Mouse (Mus musculus) thymus, adult 2 months (tissue): ENCODE data around the gene Hdac8. TPM values are rescaled to one million over a fixed set of nuclear protein-coding genes. Genes with fewer than 3 reads are reported as not detected.

Source experiments
- DNase-seq: peaks from one replicate; pipeline ENCODE4 v3.0.0; 2021
- H3K27ac ChIP-seq: fragments of 200-500 bp; 2 replicates; pipeline ENCODE4 v1.5.1; 2012; ENCODE audit warnings: low read length, control low read depth; ENCODE audit not compliant: control insufficient read depth, insufficient read depth
- H3K27me3 ChIP-seq: fragments of 200-500 bp; 2 replicates; pipeline ENCODE4 v1.6.1; 2012; ENCODE audit warnings: mild to moderate bottlenecking, low read length, moderate library complexity, mixed read lengths; ENCODE audit not compliant: control insufficient read depth, insufficient read depth
- H3K36me3 ChIP-seq: fragments of 200-500 bp; 2 replicates; pipeline ENCODE4 v1.6.1; 2012; ENCODE audit warnings: mild to moderate bottlenecking, low read length, moderate library complexity; ENCODE audit not compliant: control insufficient read depth, insufficient read depth
- H3K4me1 ChIP-seq: fragments of 200-500 bp; replicated peaks from 2 replicates; pipeline ENCODE4 v1.6.1; 2012; ENCODE audit warnings: low read length; ENCODE audit not compliant: control insufficient read depth, insufficient read depth
- H3K4me3 ChIP-seq: fragments of 200-500 bp; 2 replicates; pipeline ENCODE4 v1.5.1; 2012; ENCODE audit warnings: mild to moderate bottlenecking, low read length, control low read depth, moderate library complexity; ENCODE audit not compliant: control insufficient read depth, insufficient read depth
- CTCF ChIP-seq: fragments of 200-500 bp; IDR thresholded peaks from 2 replicates; pipeline ENCODE4 v1.5.1; 2012; ENCODE audit warnings: mild to moderate bottlenecking, control low read depth, low read length, moderate library complexity, borderline replicate concordance; ENCODE audit not compliant: control insufficient read depth, poor library complexity, insufficient read depth; ENCODE audit errors: extremely low read depth
- POLR2A ChIP-seq: fragments of 200-500 bp; IDR thresholded peaks from 2 replicates; pipeline ENCODE4 v1.6.1; 2012; ENCODE audit warnings: mild to moderate bottlenecking, low read length, control low read depth, moderate library complexity; ENCODE audit not compliant: control insufficient read depth, poor library complexity, insufficient read depth; ENCODE audit errors: extremely low read depth
- WGBS: fragments of 180-500 bp; shearing (Covaris S2); methylation state at CpG from one replicate; pipeline ENCODE4 v1.1.7; 2018; 5-methylcytosine and 5-hydroxymethylcytosine counted together
- polyA plus RNA-seq: library from polyadenylated mRNA; depleted of rRNA; stranded (reverse); fragments of >200 nt; gene quantifications from 2 replicates; pipeline ENCODE4 v1.2.3, GENCODE M21; 2012

Gene Hdac8
- polyA plus RNA-seq, 1 experiment: 6.7 TPM

GRCm38 (mm10) chrX:102478481-102478880 is 26.7 kb downstream of the Hdac8 start:
- Histone ChIP-seq H3K27me3 (no peaks in the 10 kb centered on the region), H3K36me3 (no peaks in the 10 kb centered on the region), H3K4me3 (no peak overlapping the region), H3K4me1 (no peaks in the 10 kb centered on the region), H3K27ac (no peak overlapping the region)
- 100% methylated on average over 3 of the region's 3 CpGs for WGBS
- TF ChIP-seq POLR2A (no peak), CTCF (no peak)
- no peak for DNase-seq

DNA sequence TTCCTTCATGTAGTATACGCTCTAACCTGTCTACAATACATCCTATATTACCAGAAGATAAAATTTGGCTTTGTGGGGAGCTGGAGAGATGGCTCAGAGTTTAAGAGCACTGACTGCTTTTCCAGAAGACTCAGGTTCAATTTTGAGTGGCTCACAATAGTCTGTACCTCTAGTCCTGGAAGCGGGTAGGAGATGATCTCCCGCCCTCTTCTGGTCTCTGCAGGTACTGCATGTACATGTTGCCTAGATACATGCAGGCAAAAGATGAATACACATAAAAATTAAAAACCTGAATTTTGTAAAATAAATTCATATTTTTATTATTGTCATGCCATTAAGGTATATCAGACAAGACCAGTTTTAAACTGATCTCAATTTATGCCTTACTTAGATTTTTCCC is 28.4 kb downstream of the Hdac8 start:
- Histone ChIP-seq H3K4me3 (no peak overlapping the region), H3K27me3 (no peaks in the 10 kb centered on the region), H3K36me3 (no peaks in the 10 kb centered on the region), H3K27ac (no peak overlapping the region), H3K4me1 (no peaks in the 10 kb centered on the region)
- 44% methylated on average over 3 of the region's 3 CpGs for WGBS
- TF ChIP-seq POLR2A: no peak
- DNase-seq: peak; percentile 58

DNA sequence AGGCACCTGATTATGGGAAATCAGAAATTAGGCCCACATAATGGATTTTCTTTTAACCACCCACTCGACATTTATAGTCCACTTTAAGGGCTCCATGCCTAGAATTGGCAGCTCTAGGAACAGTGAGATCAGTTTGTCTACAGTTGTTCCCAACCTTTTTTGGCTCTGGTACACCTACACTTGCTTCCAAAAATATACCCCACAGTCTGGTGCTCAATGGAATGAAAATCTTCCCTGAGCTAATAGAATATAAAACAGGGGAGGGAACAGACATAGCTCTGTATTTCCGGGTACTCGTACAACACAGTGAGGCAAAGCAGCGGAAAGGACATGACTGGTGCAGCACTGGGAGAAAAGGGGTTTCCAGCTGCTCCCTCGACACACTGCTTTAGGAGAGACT is 29.6 kb downstream of the Hdac8 start:
- Histone ChIP-seq H3K27ac (no peak overlapping the region), H3K4me3 (no peak overlapping the region), H3K36me3 (no peaks in the 10 kb centered on the region), H3K4me1 (no peaks in the 10 kb centered on the region), H3K27me3 (no peaks in the 10 kb centered on the region)
- TF ChIP-seq CTCF: no peak
- TF ChIP-seq POLR2A: no peak
- 97% methylated on average over 5 of the region's 5 CpGs for WGBS
- no peak for DNase-seq

DNA sequence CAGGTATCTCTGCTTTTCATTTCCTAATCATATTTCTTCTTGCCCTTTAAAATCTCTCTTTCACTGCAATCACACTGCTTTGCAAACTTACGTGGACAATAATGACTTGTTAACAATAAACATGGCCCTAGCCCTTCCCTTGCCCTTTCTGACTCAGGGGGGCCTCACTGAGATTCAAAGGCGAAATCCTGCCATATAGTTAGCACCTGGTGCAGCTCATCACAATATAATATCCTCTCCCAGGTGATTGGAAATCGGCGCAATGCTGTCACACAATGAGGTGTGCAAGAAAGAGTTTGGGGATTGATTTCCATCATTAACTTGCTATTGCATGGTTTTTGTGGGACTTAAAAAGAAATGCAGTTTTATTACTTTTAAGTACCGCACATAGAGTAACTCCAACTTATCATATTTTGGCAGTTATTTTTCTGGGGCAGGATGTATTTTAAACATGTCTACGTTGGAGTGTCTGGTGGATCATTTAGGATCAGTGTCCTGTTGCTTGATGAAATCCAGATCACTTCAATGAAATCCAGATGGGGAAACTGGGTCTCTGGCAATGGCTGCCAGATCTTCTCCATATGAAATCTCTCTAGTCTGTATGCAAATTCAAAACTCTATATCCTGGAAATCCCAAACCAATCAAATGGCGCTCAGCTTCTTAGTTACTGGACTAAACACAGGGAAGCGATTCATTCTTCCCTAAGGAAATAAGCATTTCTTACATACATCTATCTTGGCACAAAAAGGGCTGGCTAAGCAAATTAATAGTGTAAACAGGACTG is 86.6 kb downstream of the Hdac8 start:
- DNase-seq: no peak
- 96% methylated on average over 8 of the region's 8 CpGs for WGBS
- Histone ChIP-seq H3K4me1 (no peaks in the 10 kb centered on the region), H3K4me3 (no peak overlapping the region), H3K36me3 (no peaks in the 10 kb centered on the region), H3K27ac (no peak overlapping the region), H3K27me3 (no peaks in the 10 kb centered on the region)
- TF ChIP-seq POLR2A (no peak), CTCF (no peak)

DNA sequence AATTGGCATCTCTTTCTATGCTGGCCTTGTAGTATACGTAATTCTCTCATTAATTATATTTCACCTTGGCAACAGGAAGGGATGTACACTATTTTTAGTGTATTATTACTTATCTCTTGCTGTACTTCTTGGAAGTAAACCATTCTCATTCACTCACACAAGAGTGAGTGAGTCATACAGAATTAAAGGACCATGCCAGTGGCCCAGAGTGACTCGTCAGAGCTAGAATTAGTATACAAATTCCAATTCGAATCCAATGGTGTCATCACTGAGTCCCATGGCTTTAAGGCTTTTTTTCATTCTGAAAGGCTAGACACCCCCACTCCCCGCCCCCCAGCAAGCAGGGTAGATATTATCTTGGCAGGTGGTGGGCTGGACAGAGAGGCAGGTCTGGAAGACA is 88.2 kb downstream of the Hdac8 start:
- WGBS: 94% methylated on average over 4 of the region's 4 CpGs
- Histone ChIP-seq H3K4me1 (no peaks in the 10 kb centered on the region), H3K27ac (no peak overlapping the region), H3K4me3 (no peak overlapping the region), H3K36me3 (no peaks in the 10 kb centered on the region), H3K27me3 (no peaks in the 10 kb centered on the region)
- TF ChIP-seq POLR2A: no peak
- TF ChIP-seq CTCF: no peak
- no peak for DNase-seq

DNA sequence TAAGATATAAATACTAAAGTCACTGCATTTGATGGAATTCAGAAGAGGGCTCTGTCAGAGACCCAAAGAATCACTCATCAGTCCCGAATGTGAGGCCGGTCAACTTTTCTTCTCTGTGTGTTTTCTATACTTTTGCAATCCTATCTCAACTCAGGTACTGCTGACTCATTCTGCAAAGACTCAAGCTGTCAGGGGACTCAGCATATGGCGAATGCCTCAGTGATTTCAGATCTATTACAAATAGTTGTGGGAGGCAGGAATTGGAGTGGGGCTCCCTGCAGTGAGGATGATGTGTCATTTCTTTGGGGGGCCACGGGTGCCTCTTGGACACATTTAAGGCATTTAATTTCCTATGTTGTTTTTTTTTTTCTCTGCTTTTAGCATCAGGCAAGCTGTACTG is 88.8 kb downstream of the Hdac8 start:
- Histone ChIP-seq H3K4me3 (no peak overlapping the region), H3K4me1 (no peaks in the 10 kb centered on the region), H3K27ac (no peak overlapping the region), H3K27me3 (no peaks in the 10 kb centered on the region), H3K36me3 (no peaks in the 10 kb centered on the region)
- 94% methylated on average over 4 of the region's 4 CpGs for WGBS
- no peak for TF ChIP-seq CTCF
- TF ChIP-seq POLR2A: no peak
- DNase-seq: no peak

- no peak overlapping the region for H3K27ac ChIP-seq
- no peaks in the 10 kb centered on the region for H3K27me3 ChIP-seq
- no peaks in the 10 kb centered on the region for H3K4me1 ChIP-seq
- no peak for TF ChIP-seq CTCF
- no peak for TF ChIP-seq POLR2A
- WGBS: 84% methylated on average over 3 of the region's 3 CpGs
- no peaks in the 10 kb centered on the region for H3K36me3 ChIP-seq
- no peak overlapping the region for H3K4me3 ChIP-seq
- DNase-seq: no peak
These were observed 120.4 kb downstream of the Hdac8 start for GRCm38 (mm10) chrX:102384765-102385164.
